Mouse (Mus musculus) induced T-regulatory cell, adult 2 months (primary cell): ENCODE results near the gene Ak9.

Experiments used
- DNase-seq: peaks from one replicate; pipeline ENCODE4 v3.0.0-alpha.2; 2012; ENCODE audit warnings: low read depth

Ak9 gene

DNA sequence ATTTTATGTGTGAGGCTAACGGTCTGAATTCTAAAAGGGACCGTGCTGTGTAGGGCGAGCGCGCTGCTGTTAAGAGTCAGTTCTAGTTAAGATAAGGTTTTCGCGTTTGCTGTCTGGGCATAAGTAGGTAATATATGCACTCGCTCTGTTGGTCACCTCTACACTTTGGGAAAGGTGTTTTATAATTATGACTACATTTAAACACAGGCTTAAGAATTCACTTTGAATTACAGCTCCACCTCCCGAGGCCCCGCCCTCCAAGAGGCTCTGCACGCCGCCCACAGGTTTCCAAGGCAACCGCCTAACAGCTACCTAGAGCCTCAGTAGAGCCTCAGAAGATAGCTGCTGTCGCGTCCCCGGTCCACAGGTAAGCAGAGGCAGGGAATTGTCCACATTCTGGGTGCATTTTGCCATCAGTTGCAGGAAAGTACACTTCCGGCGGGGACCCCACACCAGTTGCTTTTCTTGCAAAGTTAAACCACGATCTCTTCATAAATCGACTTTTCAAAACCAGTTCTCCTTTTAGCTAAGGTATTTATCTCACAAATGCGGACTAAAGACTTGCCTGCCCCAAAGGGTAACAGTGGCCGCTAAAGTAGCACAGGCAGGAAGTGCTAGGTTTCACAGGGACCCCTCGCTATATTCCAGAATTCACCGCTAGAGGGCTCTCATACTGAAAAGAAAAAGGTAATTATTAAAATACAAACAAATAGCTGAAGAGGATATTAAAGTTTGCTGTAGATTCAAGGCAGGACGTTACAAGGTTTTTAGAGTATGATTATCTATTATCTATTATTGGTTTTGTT lies at the start of gene Ak9:
Gene Ak9 (plus strand): TSS at position 342 of the 806 bp plus-strand sequence.
- peak; percentile 98 for DNase-seq

DNA sequence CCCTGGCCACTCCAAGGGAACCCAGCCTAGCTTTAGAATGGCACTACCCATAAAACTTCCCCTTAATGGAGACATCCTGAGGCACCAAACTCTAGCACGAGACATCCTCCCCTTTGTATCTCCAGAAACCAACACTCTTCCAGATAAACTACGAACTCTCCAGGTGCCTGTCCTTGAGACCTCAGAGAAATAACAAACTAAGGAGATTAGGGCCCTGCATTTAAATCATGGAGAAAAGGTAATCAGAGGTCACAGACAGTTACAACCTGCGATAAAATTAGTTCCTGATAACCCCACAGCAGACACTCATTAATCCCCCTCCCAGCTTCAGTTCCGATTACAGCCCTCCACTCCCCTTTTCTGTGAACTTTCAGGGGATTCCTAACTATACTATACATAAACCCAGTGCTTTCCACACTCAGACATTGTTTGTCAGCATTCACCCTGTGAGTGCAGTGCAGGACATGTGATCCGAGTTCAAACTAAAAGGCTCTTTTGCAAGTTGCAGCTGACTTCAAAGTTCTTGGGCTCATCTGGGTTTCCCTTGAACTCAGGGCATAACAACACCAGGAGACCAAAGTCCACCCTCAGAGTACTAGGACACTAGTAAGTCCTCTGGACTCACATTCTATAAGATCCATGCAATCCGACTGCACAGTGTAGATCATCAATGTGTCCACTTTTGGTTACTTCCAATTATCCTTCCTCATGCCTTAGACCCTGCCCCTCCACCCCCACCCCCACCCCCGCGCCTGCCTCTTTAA lies 43.4 kb upstream of the Ak9 start:
- no peak for DNase-seq

DNA sequence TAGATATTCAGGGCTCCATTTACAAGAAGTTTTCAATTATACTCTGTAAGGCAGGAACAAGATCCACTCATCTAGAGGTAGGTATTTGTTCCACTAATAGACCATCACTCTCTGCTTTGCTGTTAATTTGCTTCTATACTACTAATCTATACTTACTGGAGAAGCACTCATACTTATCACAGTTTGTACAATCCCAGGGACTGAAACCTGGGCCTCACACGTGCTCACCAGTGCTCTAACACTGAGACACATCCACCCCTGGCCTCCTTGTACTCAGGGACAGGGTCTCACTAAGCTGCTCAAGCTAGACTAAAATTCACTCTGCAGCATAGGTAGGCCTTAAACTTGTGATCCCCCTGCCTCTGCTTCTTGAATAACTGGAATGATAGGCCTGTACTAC lies 42.6 kb upstream of the Ak9 start:
- no peak for DNase-seq

DNA sequence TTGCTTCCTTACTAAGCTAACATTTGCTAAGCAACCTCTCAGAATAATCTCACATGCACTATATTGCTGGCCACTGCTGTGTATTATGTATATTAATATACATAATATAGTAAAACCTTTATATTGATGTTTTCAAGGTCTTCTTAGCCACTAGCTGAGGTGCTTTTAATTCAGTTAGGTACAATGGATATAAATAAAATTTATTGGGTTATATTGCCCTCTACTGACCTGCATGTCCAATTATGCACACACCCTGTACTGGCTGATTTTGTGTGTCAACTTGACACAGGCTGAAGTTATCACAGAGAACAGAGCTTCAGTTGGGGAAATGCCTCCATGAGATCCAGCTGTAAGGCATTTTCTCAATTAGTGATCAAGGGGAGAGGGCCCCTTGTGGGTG lies 41.9 kb upstream of the Ak9 start:
- DNase-seq = no peak

DNA sequence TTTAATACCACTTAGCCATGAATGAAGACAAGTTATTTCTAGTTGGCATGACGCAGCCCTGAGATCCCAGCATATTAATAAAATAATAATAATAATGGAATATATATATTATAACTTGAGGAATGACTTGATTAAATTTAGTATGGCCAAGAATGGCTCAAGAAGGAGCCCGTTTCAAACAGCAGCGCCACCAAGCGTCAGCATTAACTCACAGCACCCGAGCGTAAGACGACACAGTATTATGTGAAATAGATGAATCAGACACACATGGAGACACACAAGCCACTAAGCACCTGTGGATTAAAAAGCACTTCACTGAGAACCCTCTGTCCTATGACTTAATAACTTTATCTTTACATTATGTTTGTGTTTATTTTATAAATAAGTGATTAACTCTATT lies 31.9 kb upstream of the Ak9 start:
- DNase-seq = no peak

DNA sequence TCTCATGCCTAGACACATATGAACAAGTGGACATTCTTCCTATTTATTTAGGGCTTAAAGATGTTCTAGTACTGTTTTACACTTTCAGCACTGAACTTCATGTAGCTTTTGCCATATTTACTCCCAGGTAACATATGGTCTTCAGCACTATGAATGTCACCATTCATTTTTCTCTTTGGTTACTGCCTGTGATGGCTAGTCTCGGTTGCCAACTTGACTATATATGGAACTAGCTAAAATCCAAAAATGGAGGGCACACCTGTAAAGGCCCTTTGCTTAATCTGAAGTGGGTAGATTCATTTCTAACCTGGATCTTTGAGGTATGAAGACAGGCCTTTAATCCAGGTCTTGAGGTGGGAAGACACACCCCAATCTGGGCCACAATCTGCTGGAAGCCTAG lies 28.9 kb upstream of the Ak9 start:
- no peak for DNase-seq

DNA sequence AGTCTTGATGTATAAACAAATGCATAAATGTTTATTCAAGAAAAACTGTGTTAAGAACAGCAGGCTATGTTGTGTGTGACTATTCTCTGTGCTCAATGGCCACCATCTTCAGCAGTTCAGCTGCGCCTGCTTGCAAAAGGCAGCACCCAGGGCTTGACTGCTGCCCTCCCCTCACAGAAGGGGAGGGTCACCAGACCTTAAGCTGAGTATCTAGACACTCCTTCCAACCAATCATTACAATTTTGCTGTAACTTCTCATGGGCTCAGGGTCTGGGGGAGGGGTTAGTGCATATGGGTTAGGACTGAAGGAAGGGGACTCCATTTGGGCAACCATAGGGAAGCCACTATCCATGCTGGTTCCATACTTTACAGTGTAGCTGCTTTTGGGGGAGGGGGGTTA lies 25.0 kb upstream of the Ak9 start:
- no peak for DNase-seq

DNA sequence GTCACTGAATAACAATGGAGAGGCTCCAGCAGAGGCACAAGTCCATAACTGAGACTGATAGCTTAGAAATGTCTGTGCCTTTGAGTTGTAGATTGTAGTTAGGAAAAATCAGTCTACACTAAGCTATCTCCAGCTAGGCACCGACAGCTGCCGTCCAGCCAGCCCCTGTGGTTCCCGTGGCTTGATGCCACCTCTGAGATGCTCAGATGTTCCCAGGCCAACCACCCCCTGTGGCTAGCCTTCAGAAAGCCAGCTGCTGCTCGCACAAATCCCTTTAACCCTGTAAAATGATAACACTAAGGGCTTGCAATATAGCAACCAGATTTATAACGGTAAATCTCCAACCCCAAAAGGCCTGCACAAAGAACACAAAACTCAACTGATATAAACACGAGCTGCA lies 23.6 kb upstream of the Ak9 start:
- no peak for DNase-seq

DNA sequence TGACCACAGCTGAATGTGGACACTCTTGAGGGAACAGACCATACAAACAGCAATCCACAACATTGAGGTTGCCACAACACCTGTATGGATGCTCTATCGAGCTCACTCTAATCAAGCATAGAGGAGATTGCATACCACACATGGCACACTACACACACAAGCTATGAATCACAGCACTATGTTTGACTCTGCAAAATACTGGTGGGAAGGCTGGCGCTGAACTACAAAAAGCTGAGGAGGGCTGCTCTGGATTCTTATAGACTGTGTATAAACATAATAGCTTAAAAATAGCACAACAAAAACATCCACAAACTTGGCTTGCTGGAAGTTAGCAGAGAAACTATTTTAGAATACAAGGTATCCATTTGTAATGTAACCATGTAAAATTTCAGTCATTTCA lies 23.0 kb upstream of the Ak9 start:
- DNase-seq = no peak

DNA sequence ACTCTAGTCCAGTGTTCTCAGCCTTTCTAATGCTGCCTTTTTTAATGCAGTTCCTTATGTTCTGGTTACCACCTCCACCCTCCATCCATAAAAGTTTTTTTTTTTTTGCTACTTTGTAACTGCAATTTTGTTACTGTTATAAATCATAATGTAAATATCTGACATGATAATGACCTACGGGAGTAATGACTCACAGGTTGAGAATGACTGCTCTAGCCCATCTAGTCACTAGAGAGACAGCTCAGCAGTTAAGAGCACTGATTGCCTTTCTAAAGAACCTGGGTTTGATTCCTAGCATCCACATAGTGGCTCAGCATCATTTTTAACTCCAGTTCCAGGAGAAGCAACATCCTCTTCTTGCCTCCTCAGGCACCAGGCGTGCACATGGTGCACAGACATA lies 21.7 kb upstream of the Ak9 start:
- DNase-seq = no peak

DNA sequence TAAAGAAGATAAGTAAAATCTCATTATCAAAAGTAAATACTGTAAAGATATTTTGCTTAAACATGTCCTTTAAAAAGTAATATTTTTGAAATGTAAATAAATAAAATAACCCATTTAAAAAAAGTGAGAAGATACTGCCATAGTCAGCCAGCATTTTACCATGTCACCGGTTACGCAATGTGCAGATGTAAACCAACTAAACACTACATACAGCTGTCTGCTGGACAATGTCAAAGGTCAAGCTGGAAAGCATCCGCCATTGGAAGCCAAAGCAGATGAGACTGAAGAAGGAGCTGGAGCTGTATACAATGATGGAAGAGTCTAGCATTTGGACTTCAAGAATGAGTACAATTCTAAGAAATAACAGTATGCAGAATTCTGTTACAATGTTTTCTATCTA lies 16.2 kb upstream of the Ak9 start:
- no peak for DNase-seq

DNA sequence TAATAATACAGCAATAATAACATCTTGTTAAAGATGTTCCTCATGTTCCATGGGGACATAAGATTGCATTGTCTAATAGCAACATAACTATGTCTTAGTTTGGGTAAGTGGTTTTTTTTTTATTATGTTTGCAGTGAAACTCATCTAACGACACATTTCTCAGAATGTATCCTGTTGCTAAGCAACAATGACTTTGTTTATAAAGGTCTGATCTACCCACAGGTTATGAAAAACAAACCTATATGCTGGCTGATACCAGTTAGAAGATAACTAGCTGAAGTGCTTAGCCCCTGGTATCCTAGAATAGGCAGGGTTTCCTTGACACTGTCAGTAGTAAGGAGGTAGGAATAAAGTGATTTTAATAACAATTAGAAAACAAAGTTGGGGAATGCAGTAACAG lies 15.7 kb upstream of the Ak9 start:
- peak; percentile 73 for DNase-seq

DNA sequence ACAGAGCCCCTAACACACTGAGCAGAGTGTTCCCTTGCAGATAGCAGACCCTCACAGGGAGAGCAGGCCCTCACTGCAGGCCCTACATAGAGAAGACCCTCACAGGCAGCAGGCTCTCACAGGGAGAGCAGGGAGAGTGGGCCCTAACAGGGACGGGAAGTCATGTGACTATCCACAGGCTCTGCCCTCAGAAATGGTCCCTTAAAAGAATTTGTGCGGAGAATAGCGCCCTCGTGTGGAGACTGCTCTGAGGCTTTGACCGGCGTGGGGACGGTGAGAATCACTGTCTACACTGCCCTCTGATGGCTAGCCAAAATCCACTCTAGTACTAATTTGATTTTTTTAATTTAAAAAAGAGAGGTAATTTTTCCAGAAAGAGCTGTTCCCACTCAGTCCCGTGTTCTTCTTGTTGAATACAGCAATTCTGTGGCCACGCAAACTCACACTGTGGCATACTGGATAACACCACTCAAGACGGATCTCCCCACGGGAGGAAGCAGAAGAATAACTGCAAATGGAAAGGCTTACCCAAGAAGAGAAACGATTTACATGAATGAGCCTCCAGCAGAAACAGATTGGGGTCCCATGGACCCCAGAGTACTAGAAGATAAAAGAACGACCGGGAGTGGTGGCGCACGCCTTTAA lies 14.9 kb upstream of the Ak9 start:
- peak; percentile 93 for DNase-seq

DNA sequence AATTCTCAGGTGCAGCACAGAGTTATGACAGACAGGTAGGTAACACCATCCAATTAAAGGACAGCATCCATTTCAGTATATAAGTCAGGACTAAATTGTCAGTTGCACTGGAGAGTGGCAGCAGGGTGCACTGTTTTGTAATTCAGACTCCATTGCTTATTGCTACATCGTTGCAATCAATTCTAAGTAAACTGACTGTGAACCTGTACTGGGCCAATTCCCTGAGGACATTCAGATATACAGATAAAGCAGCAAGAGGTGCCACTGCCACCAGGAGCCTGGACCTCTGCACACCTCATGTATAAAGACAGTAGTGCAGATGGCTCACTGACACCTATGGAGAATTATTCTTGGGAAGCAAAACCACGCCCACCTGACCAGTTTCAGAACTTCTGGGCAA lies 12.8 kb upstream of the Ak9 start:
- DNase-seq = no peak

DNA sequence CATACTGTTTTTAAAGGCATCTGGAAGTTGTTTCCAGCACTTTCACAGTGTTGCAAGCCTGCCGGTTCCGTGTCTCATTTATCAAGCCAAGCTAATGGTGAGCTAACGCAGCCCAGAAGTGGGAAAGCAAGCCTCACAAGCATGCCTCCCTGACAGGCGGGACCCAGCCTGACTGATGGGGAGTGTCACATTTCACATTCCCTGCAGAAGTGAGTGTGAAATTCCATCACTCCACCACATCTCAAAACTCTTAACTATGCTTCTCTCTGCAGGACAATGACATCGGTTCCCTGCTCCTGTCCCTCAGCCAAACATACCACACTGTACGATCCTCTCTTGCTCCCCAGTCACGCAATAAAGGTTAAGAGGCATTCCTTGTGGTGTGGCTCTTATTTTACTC lies 10.8 kb upstream of the Ak9 start:
- no peak for DNase-seq

DNA sequence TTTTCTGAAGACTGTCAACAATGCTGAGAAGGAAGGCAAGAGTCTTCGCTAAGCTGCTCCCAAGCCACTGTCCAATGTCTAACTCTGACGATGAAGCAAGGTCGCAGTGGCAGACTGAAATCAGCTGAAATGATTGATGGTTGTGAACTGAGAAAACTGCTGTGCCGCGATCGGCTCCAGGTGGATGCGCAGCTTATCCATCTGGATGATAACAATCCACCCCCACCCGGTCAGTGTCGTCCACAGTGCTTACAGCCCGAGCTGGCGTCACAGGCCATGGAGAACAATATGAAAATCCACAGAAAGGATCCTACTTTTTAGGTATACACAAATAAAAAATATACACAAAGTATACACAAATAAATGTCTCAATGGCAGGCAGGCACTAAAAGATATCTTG lies 9.0 kb upstream of the Ak9 start:
- DNase-seq = no peak

DNA sequence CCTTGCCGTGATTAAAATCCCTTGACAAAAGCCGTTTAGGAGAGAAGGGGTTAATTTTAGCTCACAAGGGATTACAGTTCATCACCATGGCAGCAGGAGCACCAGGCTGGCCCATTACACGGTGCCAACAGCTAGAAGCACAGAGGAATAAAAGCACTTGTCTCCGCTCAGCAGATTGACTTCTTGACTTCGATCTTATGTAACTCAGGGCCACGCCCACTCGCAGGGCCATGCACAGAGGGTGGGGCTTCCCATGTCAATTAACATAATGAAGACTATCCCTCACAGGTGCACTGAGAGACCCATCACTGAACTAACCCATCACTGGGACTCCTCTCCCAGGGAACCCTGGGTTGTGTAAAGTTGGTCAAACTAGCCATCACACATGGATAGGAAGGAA lies 8.6 kb upstream of the Ak9 start:
- DNase-seq = peak; percentile 17

DNA sequence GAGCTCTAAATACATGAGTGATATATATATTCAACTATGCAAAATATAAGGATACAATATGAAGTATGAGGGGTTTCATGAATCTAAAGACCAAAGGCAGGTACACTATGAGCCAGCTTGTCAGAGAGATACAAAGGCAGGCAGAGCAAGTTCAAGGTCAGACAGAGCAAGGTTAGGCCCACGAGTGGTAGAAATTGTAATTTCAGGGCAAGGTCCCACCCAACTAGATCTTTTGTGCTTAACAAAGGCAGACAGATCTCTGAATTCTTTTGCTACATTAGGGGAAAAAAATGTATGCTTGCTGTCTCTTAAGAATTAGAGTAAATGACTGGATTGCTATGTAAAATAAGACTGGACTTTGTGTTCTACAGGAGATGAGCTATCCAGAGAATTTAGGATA lies 3.6 kb upstream of the Ak9 start:
- no peak for DNase-seq

DNA sequence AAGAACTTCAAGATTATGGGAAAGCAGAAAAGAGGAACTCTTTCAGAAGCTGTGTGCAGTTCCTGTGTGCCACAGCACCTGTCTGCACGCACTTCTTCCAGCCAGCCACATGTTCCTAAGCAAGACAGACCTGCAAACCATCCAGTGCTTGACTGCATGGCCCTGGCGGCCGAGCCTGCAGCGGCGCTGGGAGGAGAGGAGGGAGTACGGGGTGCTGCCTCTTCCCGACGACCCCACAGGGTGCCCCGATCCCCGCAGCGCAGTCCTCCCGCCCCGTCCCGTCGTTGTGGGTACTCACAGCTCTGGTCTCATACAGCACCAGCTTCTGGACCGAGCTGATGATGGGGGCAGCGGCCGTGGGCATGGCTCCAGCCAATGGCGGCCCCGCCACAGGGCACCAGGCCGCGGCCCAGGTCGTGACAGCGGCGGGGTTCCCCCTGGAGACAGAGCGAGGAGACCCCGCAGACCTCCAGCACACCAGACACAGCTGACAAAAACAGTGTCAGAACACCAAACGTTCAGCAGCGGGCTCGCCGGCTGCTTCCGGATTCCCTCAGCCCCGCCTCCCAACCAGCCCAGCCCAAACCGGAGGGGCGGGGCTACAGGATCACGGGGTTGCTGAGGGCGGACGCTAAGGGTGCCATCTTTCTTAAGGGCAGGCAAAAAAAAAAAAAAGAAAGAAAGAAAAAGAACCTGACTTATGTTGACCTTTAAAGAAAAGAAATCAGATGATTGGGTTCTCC lies 920 bp upstream of the Ak9 start, which contains the start of gene Fig4:
Gene Fig4 (minus strand): TSS at position 572 of the 743 bp plus-strand sequence.
- peak; percentile 97 for DNase-seq

DNA sequence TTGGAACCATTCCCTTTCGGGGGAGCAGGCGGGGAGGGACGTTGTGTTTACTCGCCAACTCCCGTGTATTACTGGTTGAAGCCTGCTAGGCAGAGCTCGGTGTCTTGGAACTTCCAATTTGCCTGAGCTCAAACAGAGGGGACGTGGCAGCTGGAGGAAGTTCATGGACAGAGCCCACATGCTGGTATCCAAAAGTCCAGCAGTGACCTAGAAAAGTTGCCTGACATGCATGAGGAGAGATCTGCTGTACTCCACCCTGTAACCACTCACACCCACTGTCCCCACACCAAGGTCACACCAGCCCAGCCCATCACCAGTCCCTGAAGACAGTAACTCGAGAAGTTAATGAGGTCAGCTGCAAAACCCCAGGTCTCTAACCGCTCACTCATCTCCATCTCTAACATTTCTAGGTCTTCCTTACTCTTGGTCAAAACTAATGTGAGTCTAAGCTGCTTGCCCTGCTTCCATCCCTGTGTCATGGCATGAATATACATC lies 1.2 kb downstream of the Ak9 start:
- DNase-seq = no peak

DNA sequence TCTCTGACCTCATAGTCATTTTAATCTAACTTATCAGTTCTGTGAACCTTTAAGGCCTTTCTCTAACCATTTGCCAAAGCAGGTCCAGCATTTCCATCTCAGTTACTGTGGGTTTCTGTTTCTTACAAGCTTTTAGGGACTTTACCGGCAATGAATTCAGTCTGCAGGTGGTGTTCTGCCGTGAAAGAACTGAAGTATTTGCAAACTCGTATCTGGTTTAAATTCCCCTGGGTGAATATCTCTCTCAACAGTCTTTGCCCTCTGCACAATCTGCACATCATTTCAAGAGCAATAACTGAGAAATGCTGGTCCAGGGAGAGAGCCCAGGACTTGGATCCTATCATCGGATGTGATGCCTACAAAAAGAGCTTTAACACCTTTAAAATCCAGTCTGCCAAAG lies 4.4 kb downstream of the Ak9 start:
- no peak for DNase-seq

DNA sequence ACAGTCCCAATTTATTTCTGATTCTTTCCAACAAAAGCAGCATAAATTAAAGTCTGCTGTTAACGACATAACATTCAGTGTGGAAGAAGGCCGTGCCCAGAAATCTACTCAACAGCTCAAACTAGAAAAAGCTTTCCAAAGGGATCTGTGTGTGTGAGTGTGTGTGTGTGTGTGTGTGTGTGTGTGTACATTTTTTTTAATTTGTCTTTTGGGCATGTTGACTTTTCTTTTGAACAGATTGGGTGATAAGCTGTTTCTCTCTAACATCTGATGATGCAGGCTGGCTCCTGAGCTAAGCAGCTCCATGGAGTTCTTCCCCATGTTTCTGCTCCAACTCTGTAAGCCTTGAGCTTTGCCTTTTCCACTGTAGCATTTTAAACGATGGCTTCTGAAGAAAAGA lies 12.1 kb downstream of the Ak9 start:
- no peak for DNase-seq
